Mouse (Mus musculus) heart, adult 2 months (tissue): ENCODE data around the gene Sim1.

Experiments
- CTCF ChIP-seq: fragments of 200-600 bp; IDR thresholded peaks from 2 replicates; pipeline ENCODE4 v1.8.1; 2022; ENCODE audit warnings: antibody characterized with exemption, mild to moderate bottlenecking, moderate library complexity
- EP300 ChIP-seq: fragments of 200-500 bp; IDR thresholded peaks from 2 replicates; pipeline ENCODE4 v1.6.1; 2011; ENCODE audit warnings: low read depth, low read length, control low read depth; ENCODE audit not compliant: insufficient read depth

GRCm38 (mm10) chr10:50897530-50898471 lies 3.2 kb downstream of the Sim1 start:
- TF ChIP-seq EP300 (no peak), CTCF (peak; percentile 61)
